Mouse (Mus musculus) lung, adult 2 months (tissue): ENCODE measurements around the gene Fam76b.

Source experiments
- CTCF ChIP-seq: fragments of 200-500 bp; IDR thresholded peaks from 2 replicates; pipeline ENCODE4 v1.5.1; 2011; ENCODE audit warnings: mild to moderate bottlenecking, low read length, control low read depth; ENCODE audit not compliant: insufficient read depth
- POLR2A ChIP-seq: fragments of 200-500 bp; IDR thresholded peaks from 2 replicates; pipeline ENCODE4 v1.6.1; 2011; ENCODE audit warnings: low read depth, mild to moderate bottlenecking, control low read depth, low read length, borderline replicate concordance; ENCODE audit errors: extremely low read depth

GRCm38 (mm10) chr9:13806854-13807253 lies 20.7 kb upstream of the Fam76b start:
- TF ChIP-seq POLR2A = no peak
- no peak for TF ChIP-seq CTCF
